Mouse (Mus musculus) brain, embryonic 14.5 days (tissue): ENCODE data around the gene Mettl7a2.

Experiments used
- CTCF ChIP-seq: fragments of 200-500 bp; IDR thresholded peaks from 2 replicates; pipeline ENCODE4 v1.5.1; 2012; ENCODE audit warnings: inconsistent platforms, mild to moderate bottlenecking, moderate library complexity, borderline replicate concordance; ENCODE audit not compliant: insufficient read depth, insufficient read length; ENCODE audit errors: extremely low read depth
- POLR2A ChIP-seq: fragments of 200-500 bp; IDR thresholded peaks from 2 replicates; pipeline ENCODE4 v1.6.1; 2012; ENCODE audit warnings: mild to moderate bottlenecking, inconsistent platforms, borderline replicate concordance; ENCODE audit not compliant: poor library complexity, insufficient read depth, insufficient read length, severe bottlenecking; ENCODE audit errors: extremely low read depth

DNA sequence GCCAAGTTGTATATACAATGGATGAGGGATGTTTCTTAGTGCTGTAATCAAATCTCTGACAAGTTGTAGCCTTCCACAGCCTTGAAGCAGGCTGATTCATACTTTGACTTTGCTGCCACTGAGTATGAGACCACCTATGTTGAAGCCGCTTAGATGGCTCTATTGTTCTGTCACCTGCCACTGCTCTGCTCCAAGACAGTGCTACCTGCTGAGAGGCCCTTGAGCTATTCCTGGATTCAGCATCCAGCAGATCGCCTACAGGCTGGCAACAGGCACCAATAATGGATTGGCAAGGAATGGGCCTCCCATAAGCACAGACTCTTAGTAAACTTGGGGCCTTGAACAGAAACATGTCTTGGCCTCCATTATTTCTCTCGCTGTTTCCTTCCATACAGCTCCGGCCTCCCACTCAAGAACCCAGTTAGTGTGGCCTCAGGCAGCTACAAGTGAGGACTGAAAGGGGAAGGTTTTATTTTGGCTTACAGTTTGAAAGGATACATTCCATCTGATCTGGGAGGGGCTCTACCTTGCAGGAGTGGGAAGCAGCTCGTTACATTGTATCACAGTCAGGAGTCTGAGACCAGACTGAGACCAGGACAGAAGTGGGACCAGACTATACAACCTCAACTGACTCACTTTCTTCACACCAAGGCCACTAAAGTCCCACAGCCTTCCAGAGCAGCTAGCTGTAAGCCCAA lies 38.4 kb upstream of the Mettl7a2 start:
- TF ChIP-seq CTCF (no peak), POLR2A (no peak)
